Mouse (Mus musculus) limb, embryonic 11.5 days (tissue): ENCODE results near the gene Gm49387. TPM values are rescaled to one million over a fixed set of nuclear protein-coding genes. Genes with fewer than 3 reads are reported as not detected.

Experiments used
- ATAC-seq: fragments of 200-750 bp; cut with Nextera tagmentation; 2 replicates; pipeline ENCODE4 v1.8.0; 2017; ENCODE audit warnings: low read depth; ENCODE audit not compliant: insufficient number of reproducible peaks, low FRiP score, low TSS enrichment
- DNase-seq: peaks from one replicate; pipeline ENCODE4 v3.0.0-alpha.2; 2015; ENCODE audit warnings: low spot score
- H3K27ac ChIP-seq: fragments of 300-500 bp; sonication (generic); replicated peaks from 2 replicates; pipeline ENCODE4 v1.5.1; 2014; ENCODE audit warnings: low read depth, mild to moderate bottlenecking, low read length
- H3K27me3 ChIP-seq: fragments of 300-500 bp; sonication (generic); 2 replicates; pipeline ENCODE4 v1.6.1; 2014; ENCODE audit warnings: mild to moderate bottlenecking, low read length, mixed read lengths; ENCODE audit not compliant: control insufficient read depth, insufficient read depth
- H3K36me3 ChIP-seq: fragments of 300-500 bp; sonication (generic); 2 replicates; pipeline ENCODE4 v1.6.1; 2014; ENCODE audit warnings: mild to moderate bottlenecking, low read length, moderate library complexity, mixed read lengths; ENCODE audit not compliant: control insufficient read depth, insufficient read depth
- H3K4me1 ChIP-seq: fragments of 300-500 bp; sonication (generic); 2 replicates; pipeline ENCODE4 v1.6.1; 2014; ENCODE audit warnings: low read length, mixed read lengths; ENCODE audit not compliant: control insufficient read depth, insufficient read depth
- H3K4me2 ChIP-seq: fragments of 300-500 bp; sonication (generic); 2 replicates; pipeline ENCODE4 v1.6.1; 2014; ENCODE audit warnings: low read depth, mild to moderate bottlenecking, moderate library complexity; ENCODE audit not compliant: severe bottlenecking
- H3K4me3 ChIP-seq: fragments of 300-500 bp; sonication (generic); 2 replicates; pipeline ENCODE4 v1.5.1; 2014; ENCODE audit warnings: low read depth, low read length
- H3K9ac ChIP-seq: fragments of 300-500 bp; sonication (generic); 2 replicates; pipeline ENCODE4 v1.6.1; 2014; ENCODE audit warnings: mild to moderate bottlenecking, low read length
- H3K9me3 ChIP-seq: fragments of 300-500 bp; sonication (generic); 2 replicates; pipeline ENCODE4 v1.6.1; 2016; ENCODE audit warnings: low read length; ENCODE audit not compliant: control insufficient read depth
- WGBS: fragments of 180-500 bp; shearing (Covaris S2); extraction: QIAGEN DNeasy Blood & Tissue Kit; methylation state at CpG from one replicate; pipeline ENCODE4 v1.1.7; 2014; 5-methylcytosine and 5-hydroxymethylcytosine counted together
- polyA plus RNA-seq: library from polyadenylated mRNA; unstranded; fragments of >200 nt; fragmentation: Nextera tagmentation; extraction: Ambion mirVana; gene quantifications from 2 replicates; pipeline ENCODE4 v1.2.1, GENCODE M21; 2014

Gm49387 gene
- polyA plus RNA-seq, 1 experiment from 2014 or later = 1.0 TPM

- no peak for DNase-seq
- Histone ChIP-seq H3K4me1 (no peaks in the 10 kb centered on the region), H3K4me2 (no peak overlapping the region), H3K9ac (no peak overlapping the region), H3K4me3 (no peak overlapping the region), H3K27me3 (no peaks in the 10 kb centered on the region), H3K27ac (no peak overlapping the region), H3K36me3 (no peaks in the 10 kb centered on the region), H3K9me3 (no peaks in the 10 kb centered on the region)
- no peak for ATAC-seq
- WGBS = 66% methylated on average over 2 of the region's 2 CpGs
These were observed 119.4 kb downstream of the Gm49387 start for GRCm38 (mm10) chr14:31521318-31521717.

- H3K27me3 ChIP-seq = no peaks in the 10 kb centered on the region
- no peaks in the 10 kb centered on the region for H3K9me3 ChIP-seq
- H3K27ac ChIP-seq = no peak overlapping the region
- 63% methylated on average over 3 of the region's 3 CpGs for WGBS
- DNase-seq (no peak), ATAC-seq (no peak)
- no peaks in the 10 kb centered on the region for H3K36me3 ChIP-seq
- no peak overlapping the region for H3K4me2 ChIP-seq
- no peak overlapping the region for H3K9ac ChIP-seq
- no peaks in the 10 kb centered on the region for H3K4me1 ChIP-seq
- no peak overlapping the region for H3K4me3 ChIP-seq
These were observed 121.5 kb downstream of the Gm49387 start for GRCm38 (mm10) chr14:31519165-31519564.

- Histone ChIP-seq H3K36me3 (no peaks in the 10 kb centered on the region), H3K4me3 (no peak overlapping the region), H3K4me1 (no peaks in the 10 kb centered on the region), H3K9ac (no peak overlapping the region), H3K27ac (no peak overlapping the region), H3K4me2 (no peak overlapping the region), H3K9me3 (no peaks in the 10 kb centered on the region), H3K27me3 (no peaks in the 10 kb centered on the region)
- 86% methylated on average over 2 of the region's 2 CpGs for WGBS
- ATAC-seq (no peak), DNase-seq (no peak)
These were observed 124.8 kb downstream of the Gm49387 start for GRCm38 (mm10) chr14:31515895-31516294.

GRCm38 (mm10) chr14:31510322-31510721 is 130.4 kb downstream of the Gm49387 start:
- no peak for DNase-seq
- H3K27ac ChIP-seq = no peak overlapping the region
- H3K9ac ChIP-seq = no peak overlapping the region
- 88% methylated on average over 3 of the region's 3 CpGs for WGBS
- H3K27me3 ChIP-seq = no peaks in the 10 kb centered on the region
- peaks cover 17% of the 10 kb centered on the region for H3K36me3 ChIP-seq
- no peak overlapping the region for H3K4me3 ChIP-seq
- no peak overlapping the region for H3K4me2 ChIP-seq
- no peak for ATAC-seq
- H3K9me3 ChIP-seq = no peaks in the 10 kb centered on the region
- no peaks in the 10 kb centered on the region for H3K4me1 ChIP-seq

- H3K27me3 ChIP-seq = no peaks in the 10 kb centered on the region
- no peaks in the 10 kb centered on the region for H3K9me3 ChIP-seq
- no peak for DNase-seq
- H3K4me3 ChIP-seq = no peak overlapping the region
- H3K27ac ChIP-seq = no peak overlapping the region
- H3K4me2 ChIP-seq = no peak overlapping the region
- no peaks in the 10 kb centered on the region for H3K4me1 ChIP-seq
- no peak overlapping the region for H3K9ac ChIP-seq
- ATAC-seq = no peak
- 95% methylated on average over 2 of the region's 2 CpGs for WGBS
- H3K36me3 ChIP-seq = peaks cover 19% of the 10 kb centered on the region
These were observed 130.8 kb downstream of the Gm49387 start for GRCm38 (mm10) chr14:31509911-31510310.

- Histone ChIP-seq H3K4me3 (no peak overlapping the region), H3K27ac (no peak overlapping the region), H3K27me3 (no peaks in the 10 kb centered on the region), H3K4me1 (no peaks in the 10 kb centered on the region), H3K4me2 (no peak overlapping the region), H3K36me3 (peaks cover 30% of the 10 kb centered on the region), H3K9ac (no peak overlapping the region), H3K9me3 (no peaks in the 10 kb centered on the region)
- DNase-seq = no peak
- WGBS = 95% methylated on average over 6 of the region's 6 CpGs
- no peak for ATAC-seq
These were observed 134.2 kb downstream of the Gm49387 start for GRCm38 (mm10) chr14:31506456-31506855.

- no peak overlapping the region for H3K9ac ChIP-seq
- no peak for ATAC-seq
- no peaks in the 10 kb centered on the region for H3K4me1 ChIP-seq
- DNase-seq = no peak
- no peak overlapping the region for H3K27ac ChIP-seq
- H3K36me3 ChIP-seq = peaks cover 26% of the 10 kb centered on the region
- 92% methylated on average over 13 of the region's 13 CpGs for WGBS
- H3K27me3 ChIP-seq = no peaks in the 10 kb centered on the region
- no peak overlapping the region for H3K4me2 ChIP-seq
- no peak overlapping the region for H3K4me3 ChIP-seq
- H3K9me3 ChIP-seq = no peaks in the 10 kb centered on the region
These were observed 137.3 kb downstream of the Gm49387 start for GRCm38 (mm10) chr14:31503406-31503805.

Other genes starting within 250 kb of the Gm49387 start
- gene Sh3bp5, start 204.8 kb downstream of the Gm49387 start, polyA plus RNA-seq = 26.7 and 33.4 TPM in 2 replicates
- 29.3 and 31.5 TPM in 2 replicates for gene Eaf1, start 146.5 kb downstream of the Gm49387 start, polyA plus RNA-seq
- 90.7 and 92.8 TPM in 2 replicates for gene Mettl6, start 145.8 kb downstream of the Gm49387 start, polyA plus RNA-seq
- 0.24 and 0.51 TPM in 2 replicates for gene Colq, start 49.5 kb downstream of the Gm49387 start, polyA plus RNA-seq
- gene Btd, start 150 bp upstream of the Gm49387 start, polyA plus RNA-seq = 18.1 and 18.9 TPM in 2 replicates
- gene Hacl1, start 408 bp upstream of the Gm49387 start, polyA plus RNA-seq = 6.5 and 10.9 TPM in 2 replicates
- 9.9 and 10.2 TPM in 2 replicates for gene Ankrd28, start 189.8 kb upstream of the Gm49387 start, polyA plus RNA-seq